Mouse (Mus musculus): Measurements from ENCODE around the gene Vps13d.
A peak's percentile ranks its signal among the peaks of the same experiment; 100 is the strongest.

Gene Vps13d

GRCm38 (mm10) chr4:145194559-145195162, at the start of gene Vps13d:
Gene Vps13d (minus strand): TSS chr4:145195005.
- peak; percentile 96 for DNase-seq (ENCODE audit: low spot score)

DNA sequence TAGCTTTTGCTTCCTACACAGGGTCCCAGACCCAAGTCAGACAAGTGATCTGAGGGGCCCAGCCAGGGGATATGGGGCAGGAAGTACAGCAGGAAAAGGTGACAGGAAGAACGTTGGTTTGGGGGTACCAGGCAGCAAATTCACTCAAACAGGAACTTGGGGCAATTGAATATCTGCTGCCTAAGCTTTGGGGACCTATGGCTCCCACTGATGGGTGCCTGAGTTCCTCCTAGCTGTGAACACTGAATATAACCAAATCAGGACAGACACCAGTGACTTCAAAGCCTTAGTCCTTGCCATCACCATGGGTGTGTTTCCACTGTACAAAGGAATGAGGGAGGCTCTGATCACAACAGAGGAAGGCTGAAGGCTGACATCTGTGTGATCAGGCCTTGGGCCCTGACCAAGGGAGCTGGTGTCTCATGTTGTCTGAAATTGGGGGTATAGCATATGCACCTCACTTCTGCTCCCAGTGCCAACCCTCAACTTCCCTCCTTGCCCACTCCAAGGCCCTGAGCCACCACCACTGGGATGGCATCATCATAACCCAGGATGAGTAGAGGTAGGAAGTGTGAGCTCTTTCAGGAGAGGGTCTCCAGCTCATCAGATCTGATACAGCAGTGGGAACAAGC, 48.0 kb upstream of the Vps13d start:
- DNase-seq (ENCODE audit: low spot score) = no peak

DNA sequence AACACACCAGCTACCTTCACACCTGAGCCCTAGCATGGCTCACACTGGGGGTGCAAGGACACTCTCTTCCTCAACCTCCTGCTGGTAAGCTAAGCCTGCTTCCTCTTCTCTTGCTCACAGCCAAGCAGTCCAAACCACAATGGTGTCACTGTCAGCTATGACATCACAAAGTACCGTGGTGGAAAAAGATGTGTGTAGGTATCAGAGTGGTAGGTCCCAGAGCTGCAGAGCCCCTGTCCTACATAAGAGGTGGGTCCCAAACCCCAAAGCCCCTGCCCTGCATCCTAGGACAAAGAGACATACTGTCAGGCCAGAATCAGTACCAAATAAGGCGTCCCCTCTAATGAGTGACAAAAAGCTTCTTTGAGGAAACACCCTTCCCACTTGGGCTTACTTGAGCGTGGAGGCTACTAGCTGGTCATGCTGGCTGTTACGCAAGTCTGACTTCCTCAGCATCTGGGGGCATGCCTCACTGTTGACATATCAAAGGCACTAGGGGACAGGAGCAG, 46.0 kb upstream of the Vps13d start:
- DNase-seq (ENCODE audit: low spot score) = no peak

GRCm38 (mm10) chr4:145239049-145239830, 44.4 kb upstream of the Vps13d start:
- no peak for DNase-seq (ENCODE audit: low spot score)

- no peak for DNase-seq (ENCODE audit: low spot score)
Observed at GRCm38 (mm10) chr4:145236027-145236426, 41.2 kb upstream of the Vps13d start.

- DNase-seq (ENCODE audit: low spot score) = no peak
Observed at GRCm38 (mm10) chr4:145233487-145234228, 38.9 kb upstream of the Vps13d start.

GRCm38 (mm10) chr4:145231732-145232131, 36.9 kb upstream of the Vps13d start:
- no peak for DNase-seq (ENCODE audit: low spot score)

DNA sequence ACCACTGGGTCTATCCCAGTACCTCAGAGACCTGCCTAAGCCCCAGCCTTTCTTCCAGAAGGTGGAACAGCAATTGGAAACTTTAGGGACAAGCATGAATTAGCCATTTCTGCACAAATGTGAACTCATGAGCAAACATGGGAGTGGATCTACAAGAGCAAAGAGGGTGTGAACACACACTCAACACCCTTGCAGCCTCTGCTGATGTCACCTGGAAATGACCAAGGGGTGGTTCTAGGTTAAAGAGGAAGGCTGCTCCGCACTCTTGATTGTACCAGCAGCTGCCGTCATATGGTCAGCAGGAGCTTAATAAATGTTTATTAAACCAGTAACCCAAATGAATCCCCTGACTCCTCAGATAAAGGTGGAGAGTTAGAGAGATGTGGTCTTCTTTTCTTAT, 35.8 kb upstream of the Vps13d start:
- DNase-seq (ENCODE audit: low spot score) = no peak

- no peak for DNase-seq (ENCODE audit: low spot score)
Observed at GRCm38 (mm10) chr4:145229524-145230163, 34.8 kb upstream of the Vps13d start.

DNA sequence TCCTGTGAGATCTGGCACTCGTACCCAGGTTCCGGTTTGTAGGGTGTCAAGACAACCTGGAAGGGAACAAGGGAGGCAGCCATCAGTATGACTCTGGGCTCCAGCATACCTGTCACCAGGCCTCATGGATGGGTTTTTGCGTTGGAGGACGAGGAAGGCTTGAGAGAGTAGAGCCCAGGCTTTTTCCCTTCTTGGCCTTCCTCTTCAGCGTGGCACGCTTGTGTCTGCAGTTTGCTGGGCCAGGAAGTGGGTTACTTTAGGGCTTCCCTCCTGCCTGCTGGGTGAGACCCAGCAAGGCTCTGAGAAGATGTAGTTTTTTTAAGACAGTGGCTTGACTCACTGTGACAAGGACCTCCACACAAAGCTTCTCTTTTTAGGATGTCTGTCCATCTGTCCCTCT, 34.2 kb upstream of the Vps13d start:
- no peak for DNase-seq (ENCODE audit: low spot score)

DNA sequence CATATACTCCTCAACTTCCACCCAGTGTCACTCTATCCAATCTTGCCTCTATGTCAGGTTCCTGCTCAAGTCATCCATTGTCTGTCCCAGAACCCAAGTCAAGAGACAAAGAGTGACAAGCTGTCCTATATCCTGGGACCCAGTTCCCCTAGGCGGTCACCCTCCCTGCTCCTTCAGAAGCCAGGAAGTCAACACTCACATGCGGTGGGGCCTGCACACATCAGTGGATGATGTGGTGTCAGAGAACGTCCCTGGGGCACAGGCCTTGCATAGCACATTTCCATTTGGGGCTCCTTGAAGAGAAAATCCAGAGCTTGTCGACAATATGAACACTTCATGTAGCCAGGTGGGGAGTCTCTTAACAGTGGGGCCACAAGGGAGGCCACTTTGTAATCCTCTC, 29.8 kb upstream of the Vps13d start:
- DNase-seq (ENCODE audit: low spot score) = no peak

DNA sequence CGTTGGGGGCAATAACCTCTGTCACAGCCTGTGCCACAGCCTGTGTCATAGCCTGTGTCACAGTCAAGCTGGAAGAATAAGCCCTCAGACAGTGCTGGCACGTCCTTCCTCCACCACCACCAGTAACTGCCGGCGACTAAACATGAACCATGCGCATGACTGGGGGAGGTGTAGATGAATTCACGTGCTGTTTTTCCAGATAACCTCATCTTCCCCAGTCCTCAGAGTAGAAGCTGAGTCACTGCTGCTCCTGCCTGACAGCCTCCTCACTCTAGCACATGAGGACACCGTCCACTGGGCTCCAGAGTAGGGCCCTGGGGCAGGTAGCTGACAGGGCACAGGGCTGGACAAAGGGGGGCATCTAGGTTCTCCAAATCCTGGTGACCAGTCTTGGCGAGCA, 27.3 kb upstream of the Vps13d start:
- no peak for DNase-seq (ENCODE audit: low spot score)

DNA sequence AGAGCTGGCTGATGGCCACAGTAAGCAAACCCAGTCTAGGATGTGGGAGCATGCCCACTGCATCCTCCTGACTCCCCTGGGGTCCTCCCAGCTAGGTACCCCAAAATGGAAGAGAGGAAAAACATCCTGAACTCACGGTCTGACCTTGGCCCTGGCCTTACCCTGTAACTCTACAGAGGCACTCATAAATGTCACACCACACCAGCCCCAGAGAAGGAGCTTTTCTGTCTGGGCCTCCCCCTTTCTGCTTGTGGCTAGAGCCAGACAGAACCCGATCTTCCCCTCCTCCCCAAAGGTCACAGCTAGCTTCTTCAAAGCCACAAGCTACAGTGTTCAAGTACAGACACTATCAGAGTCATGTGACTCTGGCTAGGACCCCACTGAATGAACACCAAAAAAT, 26.6 kb upstream of the Vps13d start:
- no peak for DNase-seq (ENCODE audit: low spot score)

DNA sequence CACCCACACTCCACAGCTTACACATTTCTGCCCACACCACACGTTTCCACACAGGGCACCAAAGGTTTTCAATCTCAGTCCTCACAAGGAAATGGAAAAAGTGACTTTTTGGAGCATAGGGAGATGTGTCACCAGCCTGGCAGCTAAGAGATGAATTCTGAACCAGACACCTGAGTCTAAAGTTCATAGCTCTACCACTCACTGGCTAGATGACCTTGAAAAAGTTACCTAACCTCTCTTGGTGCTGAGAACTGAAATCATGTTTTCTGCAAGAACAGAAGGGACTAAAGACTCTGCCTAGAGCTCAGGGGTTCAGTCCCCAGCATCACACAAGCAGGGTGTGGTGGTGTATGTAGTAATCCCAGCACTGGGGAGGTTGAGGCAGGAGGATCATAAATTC, 25.2 kb upstream of the Vps13d start:
- no peak for DNase-seq (ENCODE audit: low spot score)

DNA sequence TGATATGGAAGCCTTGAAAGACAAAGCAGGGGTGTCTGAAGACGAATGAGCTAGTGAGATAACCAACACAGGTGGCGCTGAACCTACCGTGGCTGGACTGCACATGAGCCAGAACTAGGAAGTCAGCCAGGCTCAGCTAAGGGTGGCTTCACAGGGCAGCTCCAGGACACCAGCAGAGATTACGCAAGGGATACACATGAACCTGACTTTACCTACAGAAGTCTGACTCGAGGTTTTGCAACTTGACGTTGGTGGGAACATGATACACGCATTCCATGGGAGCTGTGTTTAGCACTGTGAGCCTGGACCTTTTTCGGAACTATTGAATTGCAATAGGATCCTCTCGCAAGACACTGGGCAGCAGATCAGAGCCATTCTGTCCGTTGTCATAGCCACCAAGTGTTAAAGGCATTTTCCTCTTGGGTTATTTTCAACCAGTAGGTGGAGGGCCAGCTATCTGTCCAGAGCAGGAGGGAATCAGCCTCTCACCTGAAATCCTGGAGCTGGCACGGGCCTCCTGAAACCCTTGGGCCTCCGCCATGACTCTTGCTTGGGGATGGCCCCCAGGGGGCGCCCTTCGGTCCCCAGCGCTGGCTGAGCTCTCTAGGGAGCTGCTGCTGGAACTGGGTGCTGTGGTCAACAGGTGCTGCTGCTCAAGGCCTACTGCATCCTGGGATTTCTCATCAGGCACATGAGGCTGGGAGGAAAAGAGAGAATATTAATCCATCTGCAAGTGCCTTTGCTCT, 24.6 kb upstream of the Vps13d start:
- DNase-seq (ENCODE audit: low spot score) = peak; percentile 9

GRCm38 (mm10) chr4:145217837-145218236, 23.0 kb upstream of the Vps13d start:
- DNase-seq (ENCODE audit: low spot score) = no peak

DNA sequence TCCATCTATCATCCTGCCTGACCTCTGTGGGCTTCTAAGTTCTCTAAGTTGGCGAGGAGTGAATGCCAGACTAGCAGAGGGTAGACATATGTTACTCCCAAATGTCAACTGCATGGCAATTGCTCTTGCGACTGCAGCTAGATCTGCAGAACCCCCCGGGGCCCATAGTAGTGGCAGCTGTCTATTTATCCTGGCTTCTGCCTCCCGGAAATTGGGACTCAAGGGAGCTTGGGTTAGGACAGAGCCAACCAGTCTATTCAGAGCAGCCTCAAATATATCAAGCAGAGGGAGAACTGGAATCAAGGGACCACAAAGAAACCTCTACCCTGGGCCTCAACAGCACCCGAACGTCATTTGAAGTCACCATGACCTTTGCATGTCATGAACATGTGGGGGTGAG, 22.2 kb upstream of the Vps13d start:
- DNase-seq (ENCODE audit: low spot score) = no peak

- DNase-seq (ENCODE audit: low spot score) = no peak
Observed at GRCm38 (mm10) chr4:145215396-145215795, 20.6 kb upstream of the Vps13d start.

DNA sequence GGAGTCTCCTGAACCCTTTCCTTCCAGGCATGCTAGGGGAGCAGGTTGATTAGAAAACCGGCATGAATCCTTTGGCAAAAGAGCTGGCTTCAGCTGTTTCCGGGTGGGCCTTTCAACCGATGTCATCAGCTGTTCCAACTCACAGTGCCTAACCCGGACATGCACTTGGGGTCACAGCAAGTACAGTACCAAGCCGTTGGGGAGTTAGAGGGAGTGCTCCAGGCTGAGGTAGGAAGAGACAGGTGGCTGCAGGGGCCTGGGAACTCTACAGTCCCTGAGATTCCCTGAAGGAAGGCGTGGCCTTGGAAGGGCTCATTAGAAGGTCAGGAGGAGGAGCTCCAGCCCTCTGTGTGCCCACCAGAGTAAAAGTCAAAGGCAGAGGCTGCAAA, 20.0 kb upstream of the Vps13d start:
- peak; percentile 7 for DNase-seq (ENCODE audit: low spot score)

GRCm38 (mm10) chr4:145213999-145214785, 19.4 kb upstream of the Vps13d start:
- DNase-seq (ENCODE audit: low spot score) = peak; percentile 95
